Mouse (Mus musculus) kidney, adult 2 months (tissue): ENCODE measurements around the gene Gmpr.

Source experiments
- CTCF ChIP-seq: fragments of 200-500 bp; conservative IDR thresholded peaks from 2 replicates; pipeline ENCODE4 v1.5.1; 2011; ENCODE audit warnings: low read depth, mild to moderate bottlenecking, control low read depth, low read length, moderate library complexity, mixed read lengths; ENCODE audit not compliant: insufficient read depth, insufficient read length
- POLR2A ChIP-seq: fragments of 200-500 bp; IDR thresholded peaks from one replicate; pipeline ENCODE4 v1.6.1; 2011; ENCODE audit warnings: low read depth, low read length, control low read depth

- TF ChIP-seq POLR2A (no peak), CTCF (no peak)
Observed at GRCm38 (mm10) chr13:45547549-45547948, 40.3 kb downstream of the Gmpr start.
